Mouse (Mus musculus): ENCODE results near the gene Pbx1.

GRCm38 (mm10) chr1:168417626-168418025, 14.4 kb downstream of the Pbx1 start:
- TF ChIP-seq CTCF (conservative IDR thresholded peaks at IDR 0.05; ENCODE audit: low read length) (no peak), NANOG (IDR thresholded peaks at IDR 0.05; ENCODE audit: borderline replicate concordance, low read length) (no peak)
